Mouse (Mus musculus): ENCODE results near the gene Gm4952.
"Not testable (repeated sequence)": the region's sequence is repeated elsewhere in the genome, so short reads cannot be mapped to it uniquely, and the experiment has no call there.

Gene Gm4952

GRCm38 (mm10) chr19:12600684-12601480 is 1.1 kb downstream of the Gm4952 start:
- DNase-seq (ENCODE audit: low spot score) = no peak

GRCm38 (mm10) chr19:12608336-12608735 is 8.6 kb downstream of the Gm4952 start:
- DNase-seq (ENCODE audit: low spot score) = no peak

DNA sequence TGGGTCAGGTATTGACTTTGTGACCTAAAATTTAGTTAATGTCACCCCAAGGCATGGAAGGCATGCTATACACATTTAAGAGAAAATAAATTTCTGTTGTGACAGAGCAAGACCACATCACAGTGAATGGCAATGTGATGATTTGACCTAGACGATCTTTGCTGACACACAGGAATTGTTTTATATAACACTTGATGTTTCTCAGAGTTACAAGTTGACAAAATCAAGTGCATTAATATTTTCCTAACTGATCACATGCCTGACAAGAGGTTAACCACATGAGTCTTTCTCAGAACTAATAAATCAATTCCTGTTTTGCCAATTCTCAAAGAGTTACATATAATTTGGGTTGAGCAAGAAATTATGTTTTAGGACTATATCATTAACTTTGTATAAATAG is 13.9 kb downstream of the Gm4952 start:
- DNase-seq (ENCODE audit: low spot score) = no peak

DNA sequence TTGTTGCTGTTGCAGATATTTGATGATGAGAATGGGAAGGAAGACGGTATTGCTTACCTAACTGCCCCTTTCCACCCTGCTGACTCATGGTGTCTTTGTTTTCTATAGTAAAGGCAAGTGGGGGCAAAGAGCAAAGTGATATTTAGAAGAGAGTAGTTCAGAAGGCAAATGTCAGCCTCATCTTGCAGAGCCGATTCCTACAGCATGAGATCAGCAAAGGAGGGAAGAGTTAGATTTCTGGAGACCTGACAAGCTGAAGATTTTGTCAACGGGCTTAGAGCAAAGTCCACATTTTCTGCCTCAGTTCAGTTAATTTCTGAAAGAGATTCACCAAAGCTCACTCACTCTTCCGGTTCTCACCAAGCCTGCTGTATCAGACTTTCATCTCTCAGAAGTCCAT is 33.4 kb downstream of the Gm4952 start, which contains the start of gene Glyat:
Glyat (plus strand) TSS at position 133 of the 400 bp plus-strand sequence.
- no peak for DNase-seq (ENCODE audit: low spot score)

GRCm38 (mm10) chr19:12634259-12634658 is 34.5 kb downstream of the Gm4952 start:
- no peak for DNase-seq (ENCODE audit: low spot score)

DNA sequence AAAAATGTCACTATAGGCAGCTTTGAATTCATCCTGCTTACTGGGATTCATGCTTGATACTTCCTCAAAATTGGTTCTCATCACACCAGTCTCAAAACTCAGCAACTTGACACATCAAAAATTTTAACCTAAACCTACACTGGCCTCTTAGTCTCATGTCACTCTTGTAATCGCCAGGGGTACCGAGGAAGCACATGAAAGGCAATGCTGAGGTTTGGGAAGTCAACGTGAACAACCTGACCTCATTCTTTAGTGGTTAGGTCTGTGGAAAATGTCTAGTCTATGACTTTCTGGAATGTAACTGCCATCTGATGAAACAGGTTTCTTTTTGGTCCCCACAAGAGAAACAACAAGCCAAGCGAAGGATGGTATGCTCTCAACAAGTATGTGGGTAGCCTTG is 35.2 kb downstream of the Gm4952 start:
- DNase-seq (ENCODE audit: low spot score) = no peak

GRCm38 (mm10) chr19:12636863-12637262 is 37.1 kb downstream of the Gm4952 start:
- DNase-seq (ENCODE audit: low spot score) = no peak

DNA sequence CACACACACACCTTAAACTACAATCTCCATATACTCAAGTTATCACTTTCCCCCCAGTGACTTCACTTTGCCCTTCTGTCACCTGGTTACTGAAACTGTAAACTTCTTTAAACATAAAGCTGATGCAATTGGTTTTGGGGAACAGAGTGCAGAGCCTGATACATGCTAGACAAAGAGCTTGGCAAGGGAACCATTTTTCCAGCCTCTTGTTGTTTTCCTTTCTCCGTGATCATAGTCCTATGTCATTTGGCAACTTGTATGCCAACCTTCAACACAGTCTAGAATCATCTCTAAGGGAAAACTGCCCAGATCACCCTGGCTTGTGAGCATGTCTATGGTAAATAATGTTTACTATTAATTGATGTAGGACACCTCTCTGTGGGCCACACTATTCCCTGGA is 38.3 kb downstream of the Gm4952 start:
- no peak for DNase-seq (ENCODE audit: low spot score)

DNA sequence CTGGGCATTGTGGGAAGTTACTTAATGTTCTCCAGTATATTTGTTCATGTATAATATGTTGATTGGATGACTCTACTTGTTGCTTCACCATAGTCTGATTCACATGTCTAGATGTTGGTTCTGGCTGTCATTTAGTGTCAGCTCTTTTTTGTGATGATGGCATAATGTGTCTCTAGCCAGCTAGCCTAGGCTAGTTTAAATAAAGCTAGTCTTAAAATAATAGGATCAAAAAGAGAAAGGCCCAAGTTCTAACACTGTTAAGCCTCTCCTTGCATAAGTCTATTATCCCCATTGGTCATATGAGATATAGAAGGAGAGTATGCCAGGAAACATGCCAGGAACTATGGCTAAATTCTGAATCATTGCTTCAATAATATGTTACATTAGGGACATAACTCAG is 49.7 kb downstream of the Gm4952 start:
- no peak for DNase-seq (ENCODE audit: low spot score)

- no peak for DNase-seq (ENCODE audit: low spot score)
Measured at GRCm38 (mm10) chr19:12666156-12666555, 66.4 kb downstream of the Gm4952 start.

DNA sequence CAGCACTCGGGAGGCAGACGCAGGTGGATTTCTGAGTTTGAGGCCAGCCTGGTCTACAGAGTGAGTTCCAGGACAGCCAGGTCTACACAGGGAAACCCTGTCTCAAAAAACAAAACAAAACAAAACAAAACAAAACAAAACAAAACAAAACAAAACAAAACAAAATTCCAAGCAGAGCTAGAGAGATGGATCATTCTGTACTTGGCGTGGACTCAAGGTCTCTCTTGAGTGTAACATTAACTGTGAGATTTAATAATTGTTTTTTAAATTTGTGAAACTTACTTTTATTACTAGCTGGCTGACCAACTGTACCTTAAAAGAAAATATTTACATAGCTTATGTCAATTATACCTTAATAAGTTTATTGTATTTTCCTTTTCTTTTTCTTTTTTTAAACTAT is 68.8 kb downstream of the Gm4952 start:
- not testable (repeated sequence) for DNase-seq (ENCODE audit: low spot score)

DNA sequence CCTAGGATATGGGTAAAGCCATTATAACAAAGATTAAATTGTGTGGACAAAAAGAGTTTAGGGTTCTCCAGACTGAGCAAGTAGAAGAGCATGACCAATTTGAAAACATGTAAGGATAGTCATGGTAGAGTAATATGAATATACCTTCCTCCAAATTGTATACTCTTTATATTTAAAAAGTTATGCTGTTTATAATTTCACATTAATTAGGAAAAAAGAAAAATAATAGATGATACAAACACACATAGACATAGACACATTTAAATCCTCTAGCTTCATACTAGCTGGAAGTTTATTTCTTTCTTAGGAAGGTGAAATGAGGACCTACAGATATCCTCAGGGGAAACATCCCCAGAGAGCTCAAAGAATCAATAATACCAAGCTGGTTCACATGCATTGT is 70.4 kb downstream of the Gm4952 start, which contains the start of gene Olfr1442:
Olfr1442 (plus strand) TSS at position 301 of the 400 bp plus-strand sequence.
- DNase-seq (ENCODE audit: low spot score) = no peak

- DNase-seq (ENCODE audit: low spot score) = no peak
Measured at GRCm38 (mm10) chr19:12671051-12671450, 71.3 kb downstream of the Gm4952 start.

DNA sequence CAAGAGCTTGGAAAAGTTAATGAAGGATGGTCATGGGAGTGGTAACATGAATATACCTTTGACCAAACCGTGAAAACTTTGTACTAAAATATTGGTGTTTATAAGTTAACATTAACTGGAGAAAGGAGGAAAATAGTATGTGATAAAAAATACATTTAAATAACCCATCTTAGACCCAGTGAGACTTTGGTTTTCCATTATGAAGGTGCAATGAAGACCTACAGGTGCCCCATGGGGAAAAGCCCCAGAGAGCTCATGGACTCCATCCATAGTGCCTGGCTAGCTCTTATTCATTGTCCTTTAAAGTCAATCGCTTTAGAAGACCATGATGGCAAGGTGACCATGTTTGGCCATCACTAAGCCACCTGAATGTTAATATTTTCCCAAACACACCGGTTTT is 78.0 kb downstream of the Gm4952 start, which contains the start of gene Olfr1443:
Olfr1443 (plus strand) TSS at position 301 of the 400 bp plus-strand sequence.
- DNase-seq (ENCODE audit: low spot score) = no peak
